Mouse (Mus musculus) brain, adult 2 months (tissue): Measurements from ENCODE around the gene Nccrp1.
A peak's percentile ranks its signal among the peaks of the same experiment; 100 is the strongest.

Experiments used
- DNase-seq: peaks from one replicate; pipeline ENCODE4 v3.0.0; 2011; ENCODE audit warnings: low read depth, low spot score

Nccrp1 gene

GRCm38 (mm10) chr7:28547154-28547553, at the start of gene Nccrp1:
Nccrp1 (minus strand) TSS chr7:28547254.
- no peak for DNase-seq

GRCm38 (mm10) chr7:28595751-28596435, 48.8 kb upstream of the Nccrp1 start:
- DNase-seq, result peak; percentile 73

GRCm38 (mm10) chr7:28593206-28594111, 46.4 kb upstream of the Nccrp1 start:
- DNase-seq, result no peak

GRCm38 (mm10) chr7:28591862-28592261, 44.8 kb upstream of the Nccrp1 start:
- DNase-seq, result no peak

- no peak for DNase-seq
These were observed 40.6 kb upstream of the Nccrp1 start for GRCm38 (mm10) chr7:28587644-28588043.

GRCm38 (mm10) chr7:28586663-28587411, 39.8 kb upstream of the Nccrp1 start:
- DNase-seq, result no peak

- no peak for DNase-seq
These were observed 37.9 kb upstream of the Nccrp1 start for GRCm38 (mm10) chr7:28585001-28585400.

GRCm38 (mm10) chr7:28584468-28584867, 37.4 kb upstream of the Nccrp1 start:
- no peak for DNase-seq

- DNase-seq, result peak; percentile 59
These were observed 36.7 kb upstream of the Nccrp1 start for GRCm38 (mm10) chr7:28583570-28584344.

GRCm38 (mm10) chr7:28582841-28583240, 35.8 kb upstream of the Nccrp1 start:
- DNase-seq, result no peak

GRCm38 (mm10) chr7:28581721-28582120, 34.7 kb upstream of the Nccrp1 start:
- no peak for DNase-seq

GRCm38 (mm10) chr7:28579826-28580225, 32.8 kb upstream of the Nccrp1 start:
- DNase-seq, result no peak

- no peak for DNase-seq
These were observed 31.5 kb upstream of the Nccrp1 start for GRCm38 (mm10) chr7:28578543-28579053.

GRCm38 (mm10) chr7:28577826-28578542, 30.9 kb upstream of the Nccrp1 start:
- peak; percentile 61 for DNase-seq

- peak; percentile 51 for DNase-seq
These were observed 29.3 kb upstream of the Nccrp1 start for GRCm38 (mm10) chr7:28576271-28576914.

- peak; percentile 50 for DNase-seq
These were observed 28.5 kb upstream of the Nccrp1 start for GRCm38 (mm10) chr7:28575597-28575996.

GRCm38 (mm10) chr7:28573236-28573635, 26.2 kb upstream of the Nccrp1 start:
- no peak for DNase-seq

GRCm38 (mm10) chr7:28572689-28573088, 25.6 kb upstream of the Nccrp1 start:
- no peak for DNase-seq

- DNase-seq, result peak; percentile 55
These were observed 24.1 kb upstream of the Nccrp1 start for GRCm38 (mm10) chr7:28570982-28571682.
